15 mouse cellular contexts compared by ENCODE assay signal in genomic region chr10:87007385-87008214, GRCm38 (mm10). TPM values are rescaled to one million over a fixed set of nuclear protein-coding genes. Genes with fewer than 3 reads are reported as not detected.
A peak's percentile ranks its signal among the peaks of the same experiment; 100 is the strongest.
DNase-seq lines count a peak whose midpoint lies in the region; ATAC-seq and TF ChIP-seq lines count a peak whose summit lies in the region.
"Had no signal": no experiment of that assay in that cellular context is flagged by ENCODE, and none has a peak within 500 bp of the region (broad histone marks: within the 10 kb centered on the region; RNA-seq: fewer than 3 reads in every experiment).

Gene Stab2, minus strand, starts transcription at chr10:87008025.

- peak; percentile 3 to 7 for DNase-seq in cerebellum, adult 18-20 months
- no peak for DNase-seq in cerebellum, adult 8-10 months
- no peak for DNase-seq in lung, postnatal 0 days (ENCODE audit: low spot score)
- DNase-seq in cerebellum, postnatal 14 days = peak; percentile 46 to 52
- DNase-seq in liver, postnatal 0 days = no peak
- no peak for DNase-seq in testis, postnatal 10 days (ENCODE audit: low spot score)
- DNase-seq in adipocyte (ENCODE audit: low spot score) = no peak
- DNase-seq: kidney, adult 11 months; kidney, postnatal 4 days had no signal

- H3K9me3 ChIP-seq in lung, embryonic 15.5 days = no peaks in the 10 kb centered on the region
- H3K9me3 ChIP-seq in lung, postnatal 0 days (ENCODE audit: low read length) = no peaks in the 10 kb centered on the region
- no peaks in the 10 kb centered on the region for H3K9me3 ChIP-seq in liver, postnatal 0 days (ENCODE audit: low read length)
- H3K9me3 ChIP-seq: heart, embryonic 15.5 days; hindbrain, embryonic 12.5 days; limb, embryonic 13.5 days; neural tube, embryonic 15.5 days had no signal

- H3K4me3 ChIP-seq in lung, embryonic 15.5 days = no peak within 1 kb of the TSS
- no peak within 1 kb of the TSS for H3K4me3 ChIP-seq in lung, postnatal 0 days (ENCODE audit: low read depth, low read length)
- no peak within 1 kb of the TSS for H3K4me3 ChIP-seq in liver, postnatal 0 days (ENCODE audit: low read depth, low read length)
- H3K4me3 ChIP-seq: heart, embryonic 15.5 days; hindbrain, embryonic 12.5 days; limb, embryonic 13.5 days; megakaryocyte, embryonic 14.5 days; neural tube, embryonic 15.5 days had no signal

- H3K4me2 ChIP-seq in lung, embryonic 15.5 days = 0 out of 2 replicates have a peak within 1 kb of the TSS, but pooled peaks have one; percentile 20
- H3K4me2 ChIP-seq in lung, postnatal 0 days (replicated peaks; ENCODE audit: low read depth, low read length) = no peak within 1 kb of the TSS
- H3K4me2 ChIP-seq in liver, postnatal 0 days (ENCODE audit: low read depth, low read length) = no peak within 1 kb of the TSS
- H3K4me2 ChIP-seq: heart, embryonic 15.5 days; hindbrain, embryonic 12.5 days; limb, embryonic 13.5 days; neural tube, embryonic 15.5 days had no signal

- no peak for TF ChIP-seq EP300 in lung, postnatal 0 days (IDR thresholded peaks at IDR 0.05)
- no peak for TF ChIP-seq EP300 in liver, postnatal 0 days (IDR thresholded peaks at IDR 0.05; ENCODE audit: low read depth)

- ATAC-seq in lung, embryonic 15.5 days (ENCODE audit: borderline replicate concordance, extremely low read depth, low FRiP score, low TSS enrichment) = no peak
- no peak for ATAC-seq in lung, postnatal 0 days
- no peak for ATAC-seq in liver, postnatal 0 days

- H3K27ac ChIP-seq in lung, embryonic 15.5 days = no peak within 1 kb of the TSS
- no peak within 1 kb of the TSS for H3K27ac ChIP-seq in lung, postnatal 0 days (ENCODE audit: low read length)
- H3K27ac ChIP-seq in liver, postnatal 0 days (ENCODE audit: low read depth) = 0 out of 2 replicates have a peak within 1 kb of the TSS, but pooled peaks have one; percentile 41
- H3K27ac ChIP-seq: heart, embryonic 15.5 days; hindbrain, embryonic 12.5 days; limb, embryonic 13.5 days; neural tube, embryonic 15.5 days had no signal

- 53% methylated on average over 8 of the region's 8 CpGs for WGBS in lung, embryonic 15.5 days
- 38% methylated on average over 8 of the region's 8 CpGs for WGBS in lung, postnatal 0 days
- WGBS in liver, postnatal 0 days (ENCODE audit: insufficient replicate concordance) = 41% methylated on average over 8 of the region's 8 CpGs

- H3K4me1 ChIP-seq in lung, embryonic 15.5 days = no peaks in the 10 kb centered on the region
- peaks cover 5% of the 10 kb centered on the region; the same call in 1 of the 2 replicates for H3K4me1 ChIP-seq in lung, postnatal 0 days (ENCODE audit: insufficient read depth, low read depth, low read length)
- no peaks in the 10 kb centered on the region for H3K4me1 ChIP-seq in liver, postnatal 0 days (ENCODE audit: insufficient read depth)
- H3K4me1 ChIP-seq: heart, embryonic 15.5 days; hindbrain, embryonic 12.5 days; limb, embryonic 13.5 days; megakaryocyte, embryonic 14.5 days; neural tube, embryonic 15.5 days had no signal

- H3K9ac ChIP-seq in lung, embryonic 15.5 days = no peak within 1 kb of the TSS
- no peak within 1 kb of the TSS for H3K9ac ChIP-seq in lung, postnatal 0 days (replicated peaks; ENCODE audit: low read depth)
- H3K9ac ChIP-seq in liver, postnatal 0 days (replicated peaks) = peak within 1 kb of the TSS; percentile 22; the same call in 1 of the 2 replicates
- H3K9ac ChIP-seq: heart, embryonic 15.5 days; hindbrain, embryonic 12.5 days; limb, embryonic 13.5 days; neural tube, embryonic 15.5 days had no signal

- TF ChIP-seq CTCF in lung, postnatal 0 days (IDR thresholded peaks at IDR 0.05) = no peak
- no peak for TF ChIP-seq CTCF in liver, postnatal 0 days (IDR thresholded peaks at IDR 0.05; ENCODE audit: low read depth)

- no peaks in the 10 kb centered on the region for H3K27me3 ChIP-seq in lung, embryonic 15.5 days
- no peaks in the 10 kb centered on the region for H3K27me3 ChIP-seq in lung, postnatal 0 days (replicated peaks; ENCODE audit: insufficient read depth, low read length)
- H3K27me3 ChIP-seq in liver, postnatal 0 days (ENCODE audit: insufficient read depth, low read length) = no peaks in the 10 kb centered on the region
- H3K27me3 ChIP-seq: heart, embryonic 15.5 days; hindbrain, embryonic 12.5 days; limb, embryonic 13.5 days; neural tube, embryonic 15.5 days had no signal

- no peaks in the 10 kb centered on the region for H3K36me3 ChIP-seq in lung, embryonic 15.5 days
- H3K36me3 ChIP-seq in lung, postnatal 0 days (ENCODE audit: insufficient read depth, low read length) = no peaks in the 10 kb centered on the region
- no peaks in the 10 kb centered on the region for H3K36me3 ChIP-seq in liver, postnatal 0 days (replicated peaks; ENCODE audit: insufficient read depth, low read length)
- H3K36me3 ChIP-seq: heart, embryonic 15.5 days; hindbrain, embryonic 12.5 days; limb, embryonic 13.5 days; neural tube, embryonic 15.5 days had no signal

RNA-seq across cellular contexts. Expression of gene Stab2, which starts in this region (rescaled TPM):
- polyA plus RNA-seq in lung, embryonic 15.5 days (2015; fragmentation: Nextera tagmentation; extraction: Ambion mirVana) = 5.0 and 6.2 TPM in 2 replicates
- 0.11 and 0.24 TPM in 2 replicates for polyA plus RNA-seq in lung, postnatal 0 days (2015; fragmentation: Nextera tagmentation; extraction: Ambion mirVana)
- polyA plus RNA-seq in liver, postnatal 0 days (2015; fragmentation: Nextera tagmentation; extraction: Ambion mirVana) = 38.8 and 45.0 TPM in 2 replicates

Comparison
In these comparisons a context has a peak if more than half of its experiments do, and no peak if none do; other contexts are left out.
1. DNase-seq: peak in cerebellum, adult 18-20 months (2 of 2) and cerebellum, postnatal 14 days (2 of 2); none in cerebellum, adult 8-10 months (single experiment), lung, postnatal 0 days (single experiment), liver, postnatal 0 days (single experiment), testis, postnatal 10 days (single experiment) and adipocyte (single experiment).